Mouse (Mus musculus) embryonic facial prominence, embryonic 11.5 days (tissue): ENCODE data around the gene Ero1lb. TPM values are rescaled to one million over a fixed set of nuclear protein-coding genes. Genes with fewer than 3 reads are reported as not detected.

Source experiments
- ATAC-seq: fragments of 200-750 bp; cut with Nextera tagmentation; replicated peaks from 2 replicates; pipeline ENCODE4 v1.8.0; 2017; ENCODE audit warnings: low read depth; ENCODE audit not compliant: insufficient number of reproducible peaks, low FRiP score, low TSS enrichment
- DNase-seq: peaks from one replicate; pipeline ENCODE4 v3.0.0-alpha.2; 2015; ENCODE audit warnings: low spot score
- H3K27ac ChIP-seq: fragments of 300-500 bp; sonication (generic); replicated peaks from 2 replicates; pipeline ENCODE4 v1.5.1; 2014; ENCODE audit warnings: mild to moderate bottlenecking, low read depth, low read length, control low read depth
- H3K27me3 ChIP-seq: fragments of 300-500 bp; sonication (generic); 2 replicates; pipeline ENCODE4 v1.6.1; 2014; ENCODE audit warnings: mild to moderate bottlenecking, low read length, moderate library complexity, mixed read lengths; ENCODE audit not compliant: control insufficient read depth, insufficient read depth
- H3K36me3 ChIP-seq: fragments of 300-500 bp; sonication (generic); replicated peaks from 2 replicates; pipeline ENCODE4 v1.6.1; 2014; ENCODE audit warnings: low read depth, mild to moderate bottlenecking, low read length, moderate library complexity, mixed read lengths; ENCODE audit not compliant: control insufficient read depth, insufficient read depth
- H3K4me1 ChIP-seq: fragments of 300-500 bp; sonication (generic); 2 replicates; pipeline ENCODE4 v1.6.1; 2014; ENCODE audit warnings: low read length, mixed read lengths; ENCODE audit not compliant: control insufficient read depth, insufficient read depth
- H3K4me2 ChIP-seq: fragments of 300-500 bp; sonication (generic); 2 replicates; pipeline ENCODE4 v1.6.1; 2014; ENCODE audit warnings: low read depth, mild to moderate bottlenecking, control low read depth, low read length, moderate library complexity
- H3K4me3 ChIP-seq: fragments of 300-500 bp; sonication (generic); 2 replicates; pipeline ENCODE4 v1.5.1; 2014; ENCODE audit warnings: low read depth, low read length, control low read depth
- H3K9ac ChIP-seq: fragments of 300-500 bp; sonication (generic); replicated peaks from 2 replicates; pipeline ENCODE4 v1.6.1; 2014; ENCODE audit warnings: mild to moderate bottlenecking, control low read depth, low read length
- H3K9me3 ChIP-seq: fragments of 300-500 bp; sonication (generic); replicated peaks from 2 replicates; pipeline ENCODE4 v1.6.1; 2016; ENCODE audit warnings: mild to moderate bottlenecking, low read length, inconsistent platforms, mixed read lengths; ENCODE audit not compliant: control insufficient read depth
- WGBS: fragments of 180-500 bp; shearing (Covaris S2); extraction: QIAGEN DNeasy Blood & Tissue Kit; methylation state at CpG from one replicate; pipeline ENCODE4 v1.1.7; 2014; 5-methylcytosine and 5-hydroxymethylcytosine counted together
- polyA plus RNA-seq: library from polyadenylated mRNA; unstranded; fragments of >200 nt; fragmentation: Nextera tagmentation; extraction: Ambion mirVana; gene quantifications from 2 replicates; pipeline ENCODE4 v1.2.1, GENCODE M21; 2014

Ero1lb gene
- polyA plus RNA-seq, 1 experiment from 2014 or later: 7.8 TPM

DNA sequence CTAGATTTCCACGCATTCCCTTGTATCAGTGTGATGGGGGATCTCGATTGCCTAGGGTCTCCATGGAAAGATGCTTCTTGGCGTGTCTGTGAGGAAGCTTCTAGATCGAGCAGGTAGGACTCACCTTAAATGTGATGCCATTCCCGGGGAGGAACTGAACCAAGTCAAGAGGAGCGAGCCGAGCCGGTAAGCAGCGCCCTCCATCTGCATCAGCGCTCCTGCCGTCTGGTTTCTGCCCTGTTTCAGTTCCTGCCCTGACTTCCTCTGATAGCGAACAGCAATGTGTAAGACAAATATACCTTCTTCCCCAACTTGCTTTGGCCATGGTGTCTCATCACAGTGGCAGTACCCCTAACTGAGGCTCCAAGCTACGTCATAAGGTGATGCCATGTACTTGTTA is 25.6 kb upstream of the Ero1lb start:
- WGBS: 54% methylated on average over 13 of the region's 13 CpGs
- Histone ChIP-seq H3K27me3 (no peaks in the 10 kb centered on the region), H3K4me1 (no peaks in the 10 kb centered on the region), H3K4me2 (no peak overlapping the region), H3K36me3 (no peaks in the 10 kb centered on the region), H3K9me3 (no peaks in the 10 kb centered on the region), H3K4me3 (no peak overlapping the region), H3K9ac (no peak overlapping the region), H3K27ac (no peak overlapping the region)
- DNase-seq (no peak), ATAC-seq (no peak)

DNA sequence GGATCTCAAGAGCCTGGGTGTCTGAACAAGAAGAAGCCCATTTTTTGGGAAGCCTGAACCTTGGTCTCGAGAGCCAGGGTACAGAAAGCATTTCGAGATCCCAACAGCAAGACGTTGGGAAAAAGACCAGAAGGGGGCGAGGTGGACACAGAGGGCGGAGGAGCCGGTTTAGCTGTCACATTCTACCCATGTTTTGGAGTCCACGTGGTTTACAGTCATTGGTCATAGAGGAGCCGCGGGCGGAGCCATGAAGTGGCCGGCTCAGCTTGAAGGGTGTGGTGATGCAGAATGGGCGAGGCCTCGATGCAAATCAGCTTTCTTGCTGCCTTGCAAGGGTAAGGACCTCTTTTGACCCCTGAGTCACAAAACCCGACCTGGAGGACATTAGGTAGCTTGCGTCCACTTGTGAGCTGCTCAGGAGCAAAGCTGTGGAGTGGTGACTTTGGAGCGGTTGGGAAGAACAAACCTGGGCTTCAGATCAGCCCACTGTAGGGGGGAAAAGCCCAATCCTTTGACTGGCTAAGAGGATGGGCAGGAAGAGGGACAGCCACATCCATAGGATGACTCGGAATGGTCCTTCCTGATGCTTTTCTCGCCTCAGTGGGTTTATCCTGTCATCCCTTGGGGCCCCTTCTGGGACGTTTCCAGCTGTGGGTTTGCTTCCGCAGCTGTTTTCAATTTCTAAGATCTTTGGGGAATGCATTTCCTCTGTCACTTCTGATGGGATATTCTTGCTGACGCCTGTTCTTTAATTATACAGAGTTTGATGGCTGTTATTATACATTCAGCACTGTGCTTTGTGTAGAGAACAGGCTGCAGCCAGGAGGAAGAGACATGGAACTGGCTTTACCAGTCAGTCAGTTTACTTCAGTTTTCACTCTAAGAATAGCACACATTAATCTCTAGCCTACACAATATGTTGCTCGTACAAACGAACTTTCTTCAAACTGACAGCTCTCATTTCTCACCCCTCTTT is 23.4 kb upstream of the Ero1lb start:
- no peak overlapping the region for H3K9ac ChIP-seq
- H3K27ac ChIP-seq: no peak overlapping the region
- WGBS: 8% methylated on average over 23 of the region's 23 CpGs
- H3K36me3 ChIP-seq: no peaks in the 10 kb centered on the region
- ATAC-seq: peak; percentile 84
- H3K4me2 ChIP-seq: 0 out of 2 replicates have a peak overlapping the region, but pooled peaks have one; percentile 3
- no peaks in the 10 kb centered on the region for H3K27me3 ChIP-seq
- peak; percentile 73 for DNase-seq
- no peaks in the 10 kb centered on the region for H3K9me3 ChIP-seq
- no peaks in the 10 kb centered on the region for H3K4me1 ChIP-seq
- no peak overlapping the region for H3K4me3 ChIP-seq

DNA sequence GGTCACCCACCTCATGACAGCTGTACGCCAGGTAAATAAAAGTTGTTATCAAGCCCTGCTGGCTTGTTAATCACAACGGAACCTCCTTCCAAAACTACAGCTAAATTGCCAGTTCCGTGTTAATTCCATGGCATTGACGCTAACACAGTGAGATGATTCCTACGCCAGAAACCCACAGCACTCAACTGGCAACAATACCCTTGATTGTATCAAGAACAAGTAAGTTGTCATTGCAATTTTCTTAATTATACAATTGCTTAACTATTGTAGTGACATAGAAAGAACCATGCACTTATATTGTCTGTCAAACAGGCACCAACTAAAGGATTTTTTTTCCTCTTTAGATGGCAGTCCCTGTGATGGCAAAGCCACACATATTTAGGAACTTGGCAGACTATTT is 22.4 kb upstream of the Ero1lb start:
- Histone ChIP-seq H3K27ac (no peak overlapping the region), H3K4me2 (no peak overlapping the region), H3K9me3 (no peaks in the 10 kb centered on the region), H3K9ac (no peak overlapping the region), H3K4me3 (no peak overlapping the region), H3K27me3 (no peaks in the 10 kb centered on the region), H3K36me3 (no peaks in the 10 kb centered on the region), H3K4me1 (no peaks in the 10 kb centered on the region)
- DNase-seq (no peak), ATAC-seq (no peak)
- 77% methylated on average over 5 of the region's 5 CpGs for WGBS

DNA sequence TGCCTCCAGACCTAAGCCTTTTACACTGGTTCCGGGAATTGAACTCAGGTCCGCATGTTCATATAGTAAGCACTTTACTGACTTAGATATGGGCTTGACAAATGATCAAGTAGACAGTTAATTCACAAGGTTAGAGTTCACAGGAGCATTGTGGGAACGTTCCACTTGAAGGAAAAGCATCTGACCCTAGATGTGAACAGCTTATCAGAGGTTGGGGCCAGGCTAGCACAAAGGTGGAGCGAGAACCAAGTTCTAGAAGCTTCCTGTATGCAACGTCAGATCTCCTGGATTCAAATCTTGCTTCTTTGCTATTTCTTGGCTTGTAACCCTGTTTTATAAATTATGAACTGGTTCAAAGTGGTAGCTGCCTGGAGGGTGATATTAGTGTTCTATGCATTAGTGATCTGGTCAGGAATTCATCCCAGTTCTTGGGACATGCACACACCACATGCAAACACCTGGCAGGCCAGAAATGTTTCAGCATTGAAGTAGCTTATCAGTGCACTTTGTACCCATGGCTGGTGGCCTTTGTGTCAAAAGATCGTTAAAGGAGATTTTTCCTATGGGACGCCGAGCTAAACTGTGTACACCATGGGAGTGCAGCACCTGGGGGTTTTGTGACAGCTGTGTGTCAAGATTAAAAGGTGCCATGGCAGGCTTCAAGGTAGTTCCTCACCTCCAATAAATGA is 21.6 kb upstream of the Ero1lb start:
- Histone ChIP-seq H3K4me3 (no peak overlapping the region), H3K36me3 (no peaks in the 10 kb centered on the region), H3K9ac (no peak overlapping the region), H3K4me2 (no peak overlapping the region), H3K27me3 (no peaks in the 10 kb centered on the region), H3K9me3 (no peaks in the 10 kb centered on the region), H3K4me1 (no peaks in the 10 kb centered on the region), H3K27ac (no peak overlapping the region)
- WGBS: 86% methylated on average over 8 of the region's 8 CpGs
- DNase-seq (no peak), ATAC-seq (no peak)

DNA sequence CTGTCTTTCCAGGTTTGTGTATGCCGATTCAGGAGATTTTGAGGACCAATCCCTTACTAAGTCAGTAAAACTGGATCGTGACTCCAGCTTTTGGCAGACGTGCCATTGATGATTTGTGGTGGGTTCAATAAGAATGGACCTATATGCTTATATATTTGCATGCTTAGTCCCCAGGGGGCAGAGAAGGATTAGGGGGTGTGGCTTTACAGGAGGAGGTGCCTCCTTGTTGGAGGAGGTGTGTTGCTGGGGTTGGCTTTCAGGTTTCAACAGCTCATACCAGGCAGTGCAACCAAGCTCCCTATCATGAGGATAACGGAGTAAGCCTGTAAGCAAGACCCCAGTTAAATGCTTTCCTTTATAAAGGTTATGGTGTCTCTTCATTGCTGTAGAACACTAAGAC is 11.5 kb upstream of the Ero1lb start:
- ATAC-seq (no peak), DNase-seq (no peak)
- Histone ChIP-seq H3K9ac (no peak overlapping the region), H3K36me3 (no peaks in the 10 kb centered on the region), H3K27ac (no peak overlapping the region), H3K4me3 (no peak overlapping the region), H3K27me3 (no peaks in the 10 kb centered on the region; the same call in 1 of the 2 replicates), H3K4me1 (no peaks in the 10 kb centered on the region), H3K4me2 (no peak overlapping the region), H3K9me3 (no peaks in the 10 kb centered on the region)
- WGBS: 60% methylated on average over 4 of the region's 4 CpGs

DNA sequence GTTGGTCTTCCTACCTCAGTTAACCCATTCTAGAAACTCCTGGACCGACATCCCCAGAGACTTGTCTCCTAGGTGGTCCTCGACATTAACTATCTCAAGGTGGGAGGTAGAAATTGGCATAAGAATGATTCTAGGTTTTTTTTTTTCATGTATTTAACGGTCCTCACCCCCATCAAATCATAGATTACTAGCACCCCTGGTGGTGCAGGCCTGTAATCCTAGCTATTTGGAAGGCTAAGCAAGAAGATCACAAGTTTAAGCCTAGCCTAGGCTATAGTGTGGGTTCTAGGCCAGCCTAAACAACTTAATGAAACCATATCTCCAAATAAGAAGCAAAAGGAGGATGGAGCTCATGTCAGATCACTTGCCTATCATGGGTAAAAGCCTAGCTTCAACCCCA is 6.6 kb upstream of the Ero1lb start:
- Histone ChIP-seq H3K9ac (no peak overlapping the region), H3K36me3 (no peaks in the 10 kb centered on the region), H3K4me1 (no peaks in the 10 kb centered on the region), H3K4me2 (no peak overlapping the region), H3K9me3 (no peaks in the 10 kb centered on the region), H3K27me3 (no peaks in the 10 kb centered on the region), H3K27ac (no peak overlapping the region), H3K4me3 (no peak overlapping the region)
- ATAC-seq (no peak), DNase-seq (no peak)
- 52% methylated on average over 3 of the region's 3 CpGs for WGBS

DNA sequence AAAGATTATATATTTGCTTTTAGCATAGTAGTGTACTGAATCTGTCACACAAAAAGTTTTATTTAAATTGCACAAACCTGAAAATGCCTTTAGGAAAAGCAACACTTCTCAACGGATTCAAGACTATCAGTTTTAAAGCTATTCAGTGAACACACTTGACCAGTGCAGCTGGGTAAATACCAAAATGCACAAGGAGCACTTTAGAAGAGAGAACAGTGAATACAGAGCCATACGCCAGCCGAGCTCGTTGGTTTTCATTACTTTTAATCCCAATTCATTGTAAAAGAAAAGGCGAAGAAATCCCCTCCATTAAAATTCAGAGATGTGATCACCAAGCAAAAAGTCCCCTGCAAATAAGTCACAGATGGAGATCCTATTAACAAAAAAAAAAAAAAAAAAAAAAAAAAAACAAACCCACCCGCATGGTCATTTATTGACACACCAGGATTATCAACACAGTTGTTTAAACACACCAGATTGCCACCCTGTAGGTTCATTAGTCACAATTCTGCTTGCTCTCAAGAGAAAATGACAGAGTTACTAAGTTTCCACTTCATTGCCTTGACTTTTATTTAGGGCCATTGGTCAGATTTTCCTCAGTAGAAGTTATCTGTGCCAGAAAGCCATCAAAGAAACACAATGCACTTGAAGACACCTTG is 6.1 kb upstream of the Ero1lb start:
- H3K4me2 ChIP-seq: no peak overlapping the region
- H3K9me3 ChIP-seq: no peaks in the 10 kb centered on the region
- no peak for ATAC-seq
- H3K9ac ChIP-seq: no peak overlapping the region
- no peak overlapping the region for H3K27ac ChIP-seq
- H3K27me3 ChIP-seq: no peaks in the 10 kb centered on the region
- H3K36me3 ChIP-seq: no peaks in the 10 kb centered on the region
- H3K4me1 ChIP-seq: no peaks in the 10 kb centered on the region
- 59% methylated on average over 6 of the region's 6 CpGs for WGBS
- DNase-seq: no peak
- H3K4me3 ChIP-seq: no peak overlapping the region
